Mouse (Mus musculus) MEL (cell line): ENCODE measurements at regions not wholly inside any gene's neighbourhood (a gene's known extent, or its start where the extent isn't known, plus 50 kb on each side); places are given as distances from the start of the nearest gene placed in this dataset.

Experiments
- DNase-seq: peaks from one replicate; pipeline ENCODE4 v3.0.0; 2011; ENCODE audit warnings: low read depth, low spot score
- H3K27ac ChIP-seq: 2 replicates; pipeline ENCODE4 v1.5.1; 2012; ENCODE audit warnings: low read depth, mild to moderate bottlenecking, control low read depth, low read length, moderate library complexity; ENCODE audit not compliant: control insufficient read depth
- H3K27me3 ChIP-seq, 2 experiments: fragments of 150-350 bp in 1 of 2; sonication (generic) in 1 of 2; 2 replicates each; pipeline ENCODE4 v1.6.1; 2012; ENCODE audit warnings: low read length in 2 of 2, mild to moderate bottlenecking in 2 of 2, improper control_type of control experiment in 1 of 2, moderate library complexity in 1 of 2; ENCODE audit not compliant: insufficient read depth in 2 of 2, control insufficient read depth in 1 of 2
- H3K36me3 ChIP-seq, 2 experiments: 2 replicates each; pipeline ENCODE4 v1.6.1; 2012 to 2014; ENCODE audit warnings: low read length in 2 of 2, improper control_type of control experiment in 1 of 2, inconsistent platforms in 1 of 2, mild to moderate bottlenecking in 1 of 2; ENCODE audit not compliant: insufficient read depth in 2 of 2, control insufficient read depth in 1 of 2
- H3K4me1 ChIP-seq, 2 experiments: fragments of 150-350 bp in 1 of 2; sonication (generic) in 1 of 2; 2 replicates each; pipeline ENCODE4 v1.6.1; 2012; ENCODE audit warnings: low read length in 2 of 2, improper control_type of control experiment in 1 of 2, mild to moderate bottlenecking in 1 of 2; ENCODE audit not compliant: insufficient read depth in 2 of 2, control insufficient read depth in 1 of 2
- H3K4me3 ChIP-seq, 2 experiments: fragments of 150-350 bp in 1 of 2; sonication (generic) in 1 of 2; 2 replicates each; pipeline ENCODE4 v1.5.1; 2012; ENCODE audit warnings: low read depth in 2 of 2, low read length in 2 of 2, mild to moderate bottlenecking in 2 of 2, moderate library complexity in 2 of 2, control low read depth in 1 of 2, improper control_type of control experiment in 1 of 2; ENCODE audit not compliant: control insufficient read depth in 1 of 2, insufficient read depth in 1 of 2
- H3K79me2 ChIP-seq: 2 replicates; pipeline ENCODE4 v1.6.1; 2012; ENCODE audit warnings: mild to moderate bottlenecking, low read length, moderate library complexity; ENCODE audit not compliant: control insufficient read depth, poor library complexity, insufficient read depth
- H3K9ac ChIP-seq: 2 replicates; pipeline ENCODE4 v1.6.1; 2012; ENCODE audit warnings: low read depth, mild to moderate bottlenecking, control low read depth, low read length, moderate library complexity; ENCODE audit not compliant: control insufficient read depth, poor library complexity, severe bottlenecking
- H3K9me3 ChIP-seq: fragments of 150-350 bp; sonication (generic); replicated peaks from 2 replicates; pipeline ENCODE4 v1.6.1; 2012; ENCODE audit warnings: mild to moderate bottlenecking, low read length, improper control_type of control experiment, moderate library complexity; ENCODE audit not compliant: insufficient read depth
- BHLHE40 ChIP-seq: IDR thresholded peaks from 2 replicates; pipeline ENCODE4 v1.6.1; 2012; ENCODE audit warnings: low read depth, mild to moderate bottlenecking, inconsistent platforms, low read length, improper control_type of control experiment, borderline replicate concordance
- CHD1 ChIP-seq: IDR thresholded peaks from 2 replicates; pipeline ENCODE4 v1.6.1; 2012; ENCODE audit warnings: low read depth, mild to moderate bottlenecking, inconsistent platforms, low read length, improper control_type of control experiment
- CHD2 ChIP-seq: IDR thresholded peaks from 2 replicates; pipeline ENCODE4 v1.6.1; 2011; ENCODE audit warnings: low read length, improper control_type of control experiment
- CTCF ChIP-seq, 3 experiments: IDR thresholded peaks in 2 of 3; conservative IDR thresholded peaks in 1 of 3; 2 replicates each; pipeline ENCODE4 v1.5.1; 2011 to 2012; ENCODE audit warnings: low read length in 3 of 3, low read depth in 2 of 3, mild to moderate bottlenecking in 2 of 3, improper control_type of control experiment in 1 of 3, inconsistent platforms in 1 of 3, mixed read lengths in 1 of 3, moderate library complexity in 1 of 3; ENCODE audit not compliant: control insufficient read depth in 1 of 3, insufficient read depth in 1 of 3, poor library complexity in 1 of 3, severe bottlenecking in 1 of 3
- EP300 ChIP-seq, 2 experiments: IDR thresholded peaks; 2 replicates each; pipeline ENCODE4 v1.6.1; 2011; ENCODE audit warnings: improper control_type of control experiment in 2 of 2, low read length in 2 of 2, low read depth in 1 of 2, mild to moderate bottlenecking in 1 of 2
- ETS1 ChIP-seq: IDR thresholded peaks from 2 replicates; pipeline ENCODE4 v1.6.1; 2012; ENCODE audit warnings: low read depth, mild to moderate bottlenecking, inconsistent platforms, low read length, improper control_type of control experiment, moderate library complexity
- HCFC1 ChIP-seq: IDR thresholded peaks from 2 replicates; pipeline ENCODE4 v1.6.1; 2012; ENCODE audit warnings: low read depth, mild to moderate bottlenecking, inconsistent platforms, low read length, improper control_type of control experiment, moderate library complexity
- KAT2A ChIP-seq: conservative IDR thresholded peaks from 2 replicates; pipeline ENCODE4 v1.6.1; 2012; ENCODE audit warnings: low read depth, low read length, improper control_type of control experiment, inconsistent platforms
- MAX ChIP-seq: IDR thresholded peaks from 2 replicates; pipeline ENCODE4 v1.6.1; 2011; ENCODE audit warnings: low read length, improper control_type of control experiment
- MEF2A ChIP-seq: IDR thresholded peaks from 2 replicates; pipeline ENCODE4 v1.6.1; 2014; ENCODE audit warnings: low read depth, mild to moderate bottlenecking, inconsistent platforms, low read length, improper control_type of control experiment; ENCODE audit not compliant: poor library complexity, insufficient replicate concordance, severe bottlenecking; ENCODE audit errors: extremely low read depth
- MYB ChIP-seq: IDR thresholded peaks from 2 replicates; pipeline ENCODE4 v1.6.1; 2011; ENCODE audit warnings: mild to moderate bottlenecking, low read depth, low read length, improper control_type of control experiment
- NRF1 ChIP-seq: IDR thresholded peaks from 2 replicates; pipeline ENCODE4 v1.6.1; 2014; ENCODE audit warnings: low read depth, mild to moderate bottlenecking, inconsistent platforms, low read length, improper control_type of control experiment, moderate library complexity; ENCODE audit not compliant: poor library complexity, insufficient read depth, severe bottlenecking
- POLR2AphosphoS5 ChIP-seq: IDR thresholded peaks from 2 replicates; pipeline ENCODE4 v1.6.1; 2012; ENCODE audit warnings: low read depth, borderline replicate concordance, mild to moderate bottlenecking, inconsistent platforms, low read length, moderate library complexity, mixed read lengths
- RAD21 ChIP-seq: IDR thresholded peaks from 2 replicates; pipeline ENCODE4 v1.6.1; 2011; ENCODE audit warnings: mild to moderate bottlenecking, low read depth, low read length, improper control_type of control experiment
- RCOR1 ChIP-seq: IDR thresholded peaks from 2 replicates; pipeline ENCODE4 v1.6.1; 2012; ENCODE audit warnings: low read depth, mild to moderate bottlenecking, inconsistent platforms, low read length, improper control_type of control experiment
- SMC3 ChIP-seq: IDR thresholded peaks from 2 replicates; pipeline ENCODE4 v1.6.1; 2011; ENCODE audit warnings: low read depth, low read length, improper control_type of control experiment
- TBP ChIP-seq: IDR thresholded peaks from 2 replicates; pipeline ENCODE4 v1.8.0; 2011; ENCODE audit warnings: low read depth, low read length, improper control_type of control experiment
- UBTF ChIP-seq: IDR thresholded peaks from 2 replicates; pipeline ENCODE4 v1.6.1; 2012; ENCODE audit warnings: low read depth, mild to moderate bottlenecking, inconsistent platforms, low read length, improper control_type of control experiment, moderate library complexity, borderline replicate concordance; ENCODE audit not compliant: insufficient read depth
- ZC3H11A ChIP-seq: IDR thresholded peaks from 2 replicates; pipeline ENCODE4 v1.6.1; 2012; ENCODE audit warnings: low read depth, mild to moderate bottlenecking, inconsistent platforms, low read length, improper control_type of control experiment
- ZKSCAN1 ChIP-seq: IDR thresholded peaks from 2 replicates; pipeline ENCODE4 v1.6.1; 2012; ENCODE audit warnings: low read depth, mild to moderate bottlenecking, inconsistent platforms, low read length, improper control_type of control experiment, moderate library complexity
- ZMIZ1 ChIP-seq: IDR thresholded peaks from 2 replicates; pipeline ENCODE4 v1.6.1; 2012; ENCODE audit warnings: low read depth, mild to moderate bottlenecking, inconsistent platforms, low read length, improper control_type of control experiment, moderate library complexity

- Histone ChIP-seq H3K79me2 (no peaks in the 10 kb centered on the region), H3K9me3 (no peaks in the 10 kb centered on the region), H3K27me3 (no peaks in the 10 kb centered on the region), H3K27ac (no peak overlapping the region), H3K36me3 (no peaks in the 10 kb centered on the region), H3K4me1 (no peaks in the 10 kb centered on the region), H3K4me3 (no peak overlapping the region), H3K9ac (no peak overlapping the region)
- DNase-seq, result peak; percentile 8
- TF ChIP-seq BHLHE40 (no peak), CTCF (IDR thresholded peaks at IDR 0.05 in 2 of 3, conservative IDR thresholded peaks at IDR 0.05 in 1 of 3; ENCODE audit: control insufficient read depth in 1 of 3, insufficient read depth in 1 of 3, low read depth in 2 of 3, low read length in 3 of 3, poor library complexity in 1 of 3, severe bottlenecking in 1 of 3) (peak in 1 of 3 experiments; percentile 4; a peak in 1 of 6 replicates), SMC3 (peak; percentile 12; the same call in 1 of the 2 replicates)
Measured at GRCm38 (mm10) chr7:117184011-117184410, 196.8 kb upstream of the Xylt1 start.

DNA sequence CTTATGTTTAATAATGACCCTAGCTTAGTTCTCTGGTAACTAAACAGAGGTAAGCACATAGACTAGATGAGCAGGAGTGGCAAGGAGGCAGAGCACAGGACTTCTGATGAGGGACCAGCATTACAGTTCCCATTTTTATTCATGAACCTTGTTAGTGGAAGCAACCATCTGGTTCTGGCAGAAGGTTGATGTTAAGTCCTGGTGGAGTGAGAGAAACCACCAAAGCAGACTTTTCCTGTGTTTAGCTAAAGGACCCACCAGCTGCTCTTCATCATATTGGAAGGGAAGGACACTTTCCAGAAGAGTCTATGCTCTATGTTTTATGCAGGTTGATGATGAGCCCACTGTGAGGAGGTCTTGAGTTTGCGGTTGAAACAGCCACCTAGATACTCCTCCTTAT lies 194.9 kb upstream of the Xylt1 start:
- H3K4me3 ChIP-seq, result no peak overlapping the region
- H3K27ac ChIP-seq, result no peak overlapping the region
- H3K9me3 ChIP-seq, result no peaks in the 10 kb centered on the region
- no peaks in the 10 kb centered on the region for H3K79me2 ChIP-seq
- no peaks in the 10 kb centered on the region for H3K27me3 ChIP-seq
- no peaks in the 10 kb centered on the region for H3K36me3 ChIP-seq
- H3K4me1 ChIP-seq, result no peaks in the 10 kb centered on the region
- no peak for DNase-seq
- no peak overlapping the region for H3K9ac ChIP-seq
- TF ChIP-seq ZKSCAN1 (no peak), CHD1 (no peak), MAX (no peak), KAT2A (no peak), ZMIZ1 (no peak), ZC3H11A (no peak), HCFC1 (no peak), POLR2AphosphoS5 (no peak), NRF1 (no peak), MYB (no peak), RCOR1 (no peak), RAD21 (no peak), TBP (no peak), MEF2A (no peak), ETS1 (no peak), UBTF (no peak), EP300 (IDR thresholded peaks at IDR 0.05; ENCODE audit: low read depth in 1 of 2, low read length in 2 of 2) (no peak), CHD2 (no peak)
